Mouse (Mus musculus) forebrain, embryonic 13.5 days (tissue): ENCODE results near the gene Fut8. TPM values are rescaled to one million over a fixed set of nuclear protein-coding genes. Genes with fewer than 3 reads are reported as not detected.

ENCODE experiments used
- ATAC-seq: fragments of 200-750 bp; cut with Nextera tagmentation; 2 replicates; pipeline ENCODE4 v1.8.0; 2017
- H3K27ac ChIP-seq: fragments of 300-500 bp; sonication (generic); 2 replicates; pipeline ENCODE4 v1.5.1; 2015; ENCODE audit warnings: inconsistent platforms, mild to moderate bottlenecking, moderate library complexity
- H3K27me3 ChIP-seq: fragments of 300-500 bp; sonication (generic); 2 replicates; pipeline ENCODE4 v1.6.1; 2015; ENCODE audit warnings: mild to moderate bottlenecking, inconsistent platforms
- H3K36me3 ChIP-seq: fragments of 300-500 bp; sonication (generic); 2 replicates; pipeline ENCODE4 v1.6.1; 2015; ENCODE audit warnings: mild to moderate bottlenecking, inconsistent platforms; ENCODE audit not compliant: poor library complexity, severe bottlenecking
- H3K4me1 ChIP-seq: fragments of 300-500 bp; sonication (generic); 2 replicates; pipeline ENCODE4 v1.6.1; 2015; ENCODE audit warnings: inconsistent platforms
- H3K4me2 ChIP-seq: fragments of 300-500 bp; sonication (generic); 2 replicates; pipeline ENCODE4 v1.6.1; 2015; ENCODE audit warnings: inconsistent platforms, mild to moderate bottlenecking, moderate library complexity
- H3K4me3 ChIP-seq: fragments of 300-500 bp; sonication (generic); 2 replicates; pipeline ENCODE4 v1.5.1; 2015; ENCODE audit warnings: mild to moderate bottlenecking, inconsistent platforms
- H3K9ac ChIP-seq: fragments of 300-500 bp; sonication (generic); 2 replicates; pipeline ENCODE4 v1.6.1; 2015; ENCODE audit warnings: mild to moderate bottlenecking, inconsistent platforms
- H3K9me3 ChIP-seq: fragments of 300-500 bp; sonication (generic); replicated peaks from 2 replicates; pipeline ENCODE4 v1.6.1; 2016; ENCODE audit warnings: inconsistent platforms
- whole genome bisulfite sequencing: fragments of 180-500 bp; shearing (Covaris S2); methylation state at CpG from one replicate; pipeline ENCODE4 v1.1.7; 2015; 5-methylcytosine and 5-hydroxymethylcytosine counted together
- polyA plus RNA-seq: library from polyadenylated mRNA; unstranded; fragments of >200 nt; fragmentation: Nextera tagmentation; extraction: Ambion mirVana; gene quantifications from 2 replicates; pipeline ENCODE4 v1.2.1, GENCODE M21; 2015

The Fut8 gene
- polyA plus RNA-seq, 1 experiment from 2014 or later = 27.7 TPM

GRCm38 (mm10) chr12:77484761-77485160, 246.8 kb downstream of the Fut8 start:
- H3K9me3 ChIP-seq = no peaks in the 10 kb centered on the region
- 82% methylated on average over 3 of the region's 3 CpGs for WGBS
- no peaks in the 10 kb centered on the region for H3K36me3 ChIP-seq
- H3K4me2 ChIP-seq = no peak overlapping the region
- H3K4me1 ChIP-seq = no peaks in the 10 kb centered on the region
- no peak overlapping the region for H3K4me3 ChIP-seq
- no peak for ATAC-seq
- no peak overlapping the region for H3K9ac ChIP-seq
- H3K27me3 ChIP-seq = no peaks in the 10 kb centered on the region
- no peak overlapping the region for H3K27ac ChIP-seq

- Histone ChIP-seq H3K36me3 (no peaks in the 10 kb centered on the region), H3K4me2 (no peak overlapping the region), H3K9ac (no peak overlapping the region), H3K9me3 (no peaks in the 10 kb centered on the region), H3K4me3 (no peak overlapping the region), H3K4me1 (no peaks in the 10 kb centered on the region), H3K27ac (no peak overlapping the region), H3K27me3 (no peaks in the 10 kb centered on the region)
- WGBS = 74% methylated on average over 3 of the region's 3 CpGs
- ATAC-seq = peak; percentile 45; the same call in 1 of the 2 replicates
These were observed 253.6 kb downstream of the Fut8 start for GRCm38 (mm10) chr12:77491478-77491877.

- Histone ChIP-seq H3K4me2 (no peak overlapping the region), H3K9ac (no peak overlapping the region), H3K27ac (no peak overlapping the region), H3K27me3 (no peaks in the 10 kb centered on the region), H3K4me3 (no peak overlapping the region), H3K4me1 (no peaks in the 10 kb centered on the region), H3K36me3 (no peaks in the 10 kb centered on the region), H3K9me3 (no peaks in the 10 kb centered on the region)
- ATAC-seq = no peak
- 95% methylated on average over 1 of the region's 1 CpGs for WGBS
These were observed 257.9 kb downstream of the Fut8 start for GRCm38 (mm10) chr12:77495781-77496180.

GRCm38 (mm10) chr12:77498153-77498552, 260.2 kb downstream of the Fut8 start:
- 74% methylated on average over 2 of the region's 2 CpGs for WGBS

GRCm38 (mm10) chr12:77500439-77501055, 262.6 kb downstream of the Fut8 start:
- Histone ChIP-seq H3K4me1 (no peaks in the 10 kb centered on the region), H3K4me2 (no peak overlapping the region), H3K36me3 (no peaks in the 10 kb centered on the region), H3K9me3 (no peaks in the 10 kb centered on the region), H3K4me3 (no peak overlapping the region), H3K27ac (no peak overlapping the region), H3K27me3 (no peaks in the 10 kb centered on the region), H3K9ac (no peak overlapping the region)
- no peak for ATAC-seq
- WGBS = 79% methylated on average over 5 of the region's 5 CpGs

More at GRCm38 (mm10) chr12:77498153-77498552, 260.2 kb downstream of the Fut8 start:
- H3K36me3 ChIP-seq = no peaks in the 10 kb centered on the region
- H3K27me3 ChIP-seq = no peaks in the 10 kb centered on the region
- no peak for ATAC-seq
- no peak overlapping the region for H3K27ac ChIP-seq
- no peak overlapping the region for H3K9ac ChIP-seq
- no peaks in the 10 kb centered on the region for H3K4me1 ChIP-seq
- H3K4me2 ChIP-seq = no peak overlapping the region
- no peak overlapping the region for H3K4me3 ChIP-seq
- H3K9me3 ChIP-seq = no peaks in the 10 kb centered on the region

- Histone ChIP-seq H3K27ac (no peak overlapping the region), H3K4me2 (no peak overlapping the region), H3K36me3 (no peaks in the 10 kb centered on the region), H3K9ac (no peak overlapping the region), H3K9me3 (no peaks in the 10 kb centered on the region), H3K27me3 (no peaks in the 10 kb centered on the region), H3K4me1 (no peaks in the 10 kb centered on the region), H3K4me3 (no peak overlapping the region)
- WGBS = 58% methylated on average over 7 of the region's 7 CpGs
- 0 out of 2 replicates have a peak, but pooled peaks have one; percentile 30 for ATAC-seq
These were observed 263.7 kb downstream of the Fut8 start for GRCm38 (mm10) chr12:77501466-77502240.

- no peak overlapping the region for H3K4me3 ChIP-seq
- H3K9ac ChIP-seq = no peak overlapping the region
- no peaks in the 10 kb centered on the region for H3K9me3 ChIP-seq
- H3K4me1 ChIP-seq = no peaks in the 10 kb centered on the region
- no peaks in the 10 kb centered on the region for H3K36me3 ChIP-seq
- H3K27me3 ChIP-seq = no peaks in the 10 kb centered on the region
- H3K4me2 ChIP-seq = no peak overlapping the region
- 89% methylated on average over 3 of the region's 3 CpGs for WGBS
- ATAC-seq = no peak
- no peak overlapping the region for H3K27ac ChIP-seq
These were observed 264.3 kb downstream of the Fut8 start for GRCm38 (mm10) chr12:77502243-77502642.

GRCm38 (mm10) chr12:77505431-77505830, 267.5 kb downstream of the Fut8 start:
- Histone ChIP-seq H3K36me3 (no peaks in the 10 kb centered on the region), H3K9me3 (no peaks in the 10 kb centered on the region), H3K27me3 (no peaks in the 10 kb centered on the region), H3K9ac (no peak overlapping the region), H3K4me3 (no peak overlapping the region), H3K4me1 (no peaks in the 10 kb centered on the region), H3K4me2 (no peak overlapping the region), H3K27ac (no peak overlapping the region)
- 95% methylated on average over 2 of the region's 2 CpGs for WGBS
- no peak for ATAC-seq

GRCm38 (mm10) chr12:77507770-77508169, 269.8 kb downstream of the Fut8 start:
- no peaks in the 10 kb centered on the region for H3K9me3 ChIP-seq
- H3K9ac ChIP-seq = no peak overlapping the region
- ATAC-seq = no peak
- no peak overlapping the region for H3K27ac ChIP-seq
- no peaks in the 10 kb centered on the region for H3K27me3 ChIP-seq
- no peaks in the 10 kb centered on the region for H3K36me3 ChIP-seq
- 92% methylated on average over 24 of the region's 24 CpGs for WGBS
- no peaks in the 10 kb centered on the region for H3K4me1 ChIP-seq
- no peak overlapping the region for H3K4me3 ChIP-seq
- no peak overlapping the region for H3K4me2 ChIP-seq

GRCm38 (mm10) chr12:77510758-77511157, 272.8 kb downstream of the Fut8 start:
- no peak for ATAC-seq
- no peaks in the 10 kb centered on the region for H3K9me3 ChIP-seq
- H3K4me3 ChIP-seq = no peak overlapping the region
- H3K27ac ChIP-seq = no peak overlapping the region
- H3K9ac ChIP-seq = no peak overlapping the region
- WGBS = 77% methylated on average over 7 of the region's 7 CpGs
- H3K27me3 ChIP-seq = no peaks in the 10 kb centered on the region
- H3K4me1 ChIP-seq = no peaks in the 10 kb centered on the region
- no peaks in the 10 kb centered on the region for H3K36me3 ChIP-seq
- H3K4me2 ChIP-seq = no peak overlapping the region

GRCm38 (mm10) chr12:77511206-77511605, 273.3 kb downstream of the Fut8 start:
- Histone ChIP-seq H3K27me3 (no peaks in the 10 kb centered on the region), H3K9me3 (no peaks in the 10 kb centered on the region), H3K4me3 (no peak overlapping the region), H3K4me2 (no peak overlapping the region), H3K4me1 (no peaks in the 10 kb centered on the region), H3K27ac (no peak overlapping the region), H3K9ac (no peak overlapping the region), H3K36me3 (no peaks in the 10 kb centered on the region)
- WGBS = 84% methylated on average over 9 of the region's 9 CpGs
- no peak for ATAC-seq

GRCm38 (mm10) chr12:77511631-77512030, 273.7 kb downstream of the Fut8 start:
- WGBS = 88% methylated on average over 3 of the region's 3 CpGs
- Histone ChIP-seq H3K36me3 (no peaks in the 10 kb centered on the region), H3K4me1 (no peaks in the 10 kb centered on the region), H3K9me3 (no peaks in the 10 kb centered on the region), H3K4me2 (no peak overlapping the region), H3K4me3 (no peak overlapping the region), H3K9ac (no peak overlapping the region), H3K27me3 (no peaks in the 10 kb centered on the region), H3K27ac (no peak overlapping the region)
- ATAC-seq = no peak
